Comparison of ENCODE assay signal across 21 mouse cellular contexts in the genomic region with DNA sequence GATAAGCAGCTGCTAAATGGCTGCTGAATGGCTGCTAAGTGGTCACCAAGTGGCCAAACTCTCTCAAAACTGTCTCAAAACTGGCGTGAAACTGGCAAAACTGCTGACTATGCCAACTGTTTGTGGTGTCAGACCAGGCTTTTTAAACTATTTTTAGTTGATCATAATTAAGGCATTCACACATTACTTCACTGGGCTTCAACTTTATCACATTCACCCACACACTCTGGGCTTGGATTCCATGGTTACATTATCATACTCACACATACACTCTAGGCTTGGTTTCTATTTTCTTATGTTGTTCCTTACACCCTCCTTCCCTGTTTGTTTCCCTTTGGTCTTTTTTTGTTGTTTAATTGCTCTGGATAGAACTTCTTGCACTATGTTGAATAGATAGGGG.
DNase-seq lines count a peak whose midpoint lies in the region; ATAC-seq lines count a peak whose summit lies in the region.
"Had no signal": no experiment of that assay in that cellular context is flagged by ENCODE, and none has a peak within 500 bp of the region (broad histone marks: within the 10 kb centered on the region; RNA-seq: fewer than 3 reads in every experiment).

No protein-coding gene starts in this region.

- no peaks in the 10 kb centered on the region for H3K27me3 ChIP-seq in midbrain, embryonic 11.5 days (ENCODE audit: control insufficient read depth, insufficient read depth, low read length)
- no peaks in the 10 kb centered on the region for H3K27me3 ChIP-seq in intestine, embryonic 15.5 days (replicated peaks)
- H3K27me3 ChIP-seq: hindbrain, embryonic 13.5 days; neural tube, embryonic 13.5 days had no signal

- no peak overlapping the region for H3K4me2 ChIP-seq in midbrain, embryonic 11.5 days
- no peak overlapping the region for H3K4me2 ChIP-seq in intestine, embryonic 15.5 days (replicated peaks)
- H3K4me2 ChIP-seq: hindbrain, embryonic 13.5 days; neural tube, embryonic 13.5 days had no signal

- H3K36me3 ChIP-seq in midbrain, embryonic 11.5 days (ENCODE audit: control insufficient read depth, insufficient read depth, low read length): no peaks in the 10 kb centered on the region
- no peaks in the 10 kb centered on the region for H3K36me3 ChIP-seq in intestine, embryonic 15.5 days
- H3K36me3 ChIP-seq: hindbrain, embryonic 13.5 days; neural tube, embryonic 13.5 days had no signal

- H3K9me3 ChIP-seq in midbrain, embryonic 11.5 days (ENCODE audit: control insufficient read depth, low read length): no peaks in the 10 kb centered on the region
- H3K9me3 ChIP-seq in intestine, embryonic 15.5 days: no peaks in the 10 kb centered on the region
- H3K9me3 ChIP-seq: hindbrain, embryonic 13.5 days; neural tube, embryonic 13.5 days had no signal

- intact Hi-C loops in left cerebral cortex, postnatal 25 days (cut with DNase I): no loop called here

- DNase-seq in frontal cortex, postnatal 14 days (ENCODE audit: low spot score in 2 of 2): no peak
- DNase-seq in right cerebral cortex, adult 2 months (ENCODE audit: low spot score in 2 of 2): peak; percentile 26 to 48
- DNase-seq in right cerebral cortex, postnatal 14 days: no peak
- DNase-seq in left cerebral cortex, postnatal 25 days (ENCODE audit: low spot score in 2 of 2): peak; percentile 25 to 80
- DNase-seq in midbrain, embryonic 11.5 days (ENCODE audit: low spot score, missing footprints): no peak
- no peak for DNase-seq in cerebellum, adult 8-10 months
- DNase-seq: adrenal gland, postnatal 25 days; cerebellum, adult 11 months; cerebellum, postnatal 10 days; gastrocnemius, postnatal 25 days; heart, adult 18-20 months; kidney, adult 18-20 months; retina, postnatal 1 day; thymus, postnatal 14 days had no signal

- WGBS in midbrain, embryonic 11.5 days: 88% methylated on average over 1 of the region's 1 CpGs
- WGBS in intestine, embryonic 15.5 days: 59% methylated on average over 1 of the region's 1 CpGs

- no peak overlapping the region for H3K4me3 ChIP-seq in midbrain, embryonic 11.5 days (ENCODE audit: low read depth, low read length)
- H3K4me3 ChIP-seq in intestine, embryonic 15.5 days (replicated peaks): no peak overlapping the region
- H3K4me3 ChIP-seq: hindbrain, embryonic 13.5 days; myocyte; neural tube, embryonic 13.5 days had no signal

- ATAC-seq in frontal cortex, adult (ENCODE audit: low TSS enrichment): peak; percentile 100
- ATAC-seq in midbrain, embryonic 11.5 days (ENCODE audit: low FRiP score): no peak
- no peak for ATAC-seq in intestine, embryonic 15.5 days
- ATAC-seq: midbrain, embryonic 16.5 days had no signal

- H3K27ac ChIP-seq in midbrain, embryonic 11.5 days (ENCODE audit: low read depth, low read length): no peak overlapping the region
- no peak overlapping the region for H3K27ac ChIP-seq in intestine, embryonic 15.5 days
- H3K27ac ChIP-seq: hindbrain, embryonic 13.5 days; macrophage; neural tube, embryonic 13.5 days had no signal

- H3K4me1 ChIP-seq in midbrain, embryonic 11.5 days (ENCODE audit: control insufficient read depth, insufficient read depth, low read length): no peaks in the 10 kb centered on the region
- H3K4me1 ChIP-seq in intestine, embryonic 15.5 days (replicated peaks): no peaks in the 10 kb centered on the region
- H3K4me1 ChIP-seq: hindbrain, embryonic 13.5 days; neural tube, embryonic 13.5 days had no signal

- no peak overlapping the region for H3K9ac ChIP-seq in midbrain, embryonic 11.5 days (ENCODE audit: low read length)
- no peak overlapping the region for H3K9ac ChIP-seq in intestine, embryonic 15.5 days
- H3K9ac ChIP-seq: hindbrain, embryonic 13.5 days; neural tube, embryonic 13.5 days had no signal

Comparison
In these comparisons a context has a peak if more than half of its experiments do, and no peak if none do; other contexts are left out.
1. DNase-seq: peak in right cerebral cortex, adult 2 months (2 of 2) and left cerebral cortex, postnatal 25 days (2 of 2); none in frontal cortex, postnatal 14 days (0 of 2), right cerebral cortex, postnatal 14 days (single experiment), midbrain, embryonic 11.5 days (single experiment) and cerebellum, adult 8-10 months (single experiment).